Mouse (Mus musculus): ENCODE measurements around the gene Sars. TPM values are rescaled to one million over a fixed set of nuclear protein-coding genes. Genes with fewer than 3 reads are reported as not detected.

The Sars gene
- polyA plus RNA-seq, 1 experiment = 28.1 TPM

DNA sequence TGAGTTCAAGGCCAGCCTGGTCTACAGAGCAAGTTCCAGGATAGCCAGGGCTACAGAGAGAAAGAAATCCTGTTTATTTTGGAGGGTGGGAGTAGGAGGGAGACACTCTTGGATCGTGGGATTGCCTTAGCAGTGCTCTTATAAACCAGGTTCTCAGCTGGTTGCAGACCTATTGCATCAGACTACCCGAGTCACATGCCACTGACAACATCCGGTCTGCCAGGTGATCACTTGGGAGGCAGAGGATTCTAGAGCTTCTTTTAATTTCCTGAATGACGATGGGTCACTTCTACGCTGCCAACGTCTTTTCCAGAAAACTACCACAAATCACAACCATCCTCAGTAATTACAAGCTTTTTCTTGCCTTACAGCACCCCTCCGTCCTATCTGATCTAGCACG is 980 bp downstream of the Sars start:
- H3K27ac ChIP-seq (ENCODE audit: insufficient read depth, low read depth, low read length) = peak overlapping the region; percentile 78
- TF ChIP-seq CTCF (IDR thresholded peaks at IDR 0.05; ENCODE audit: extremely low read depth, insufficient read length, insufficient replicate concordance, low read depth, low read length) = no peak
- TF ChIP-seq POLR2A (IDR thresholded peaks at IDR 0.05; ENCODE audit: low read depth, low read length) = no peak
- H3K36me3 ChIP-seq (ENCODE audit: control insufficient read depth, insufficient read depth, low read length) = no peaks in the 10 kb centered on the region; the same call in 1 of the 2 replicates
- H3K4me1 ChIP-seq (ENCODE audit: control insufficient read depth, insufficient read depth, insufficient read length, low read length) = no peaks in the 10 kb centered on the region; the same call in 1 of the 2 replicates
- peak overlapping the region; percentile 73 for H3K4me3 ChIP-seq (ENCODE audit: low read depth, low read length)
- H3K27me3 ChIP-seq (ENCODE audit: control insufficient read depth, insufficient read depth, low read length) = no peaks in the 10 kb centered on the region
- 1% methylated on average over 8 of the region's 8 CpGs for WGBS

DNA sequence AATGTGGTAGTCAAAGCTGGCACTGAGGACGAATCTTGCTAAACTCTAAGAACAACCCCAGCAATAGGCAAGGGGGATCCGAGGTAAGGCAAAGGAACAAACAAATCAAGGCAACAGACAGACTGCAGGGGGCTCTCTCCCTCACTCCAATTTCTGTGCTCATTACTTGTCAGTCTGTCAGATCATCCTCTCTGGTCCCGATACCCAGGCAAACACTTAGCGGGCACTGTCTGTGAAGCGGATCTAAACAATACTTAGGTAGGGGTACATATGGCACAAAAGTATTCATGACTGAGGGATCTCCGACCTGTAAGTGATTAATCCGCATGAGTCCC is 8.7 kb downstream of the Sars start:
- no peak overlapping the region for H3K27ac ChIP-seq (ENCODE audit: insufficient read depth, low read depth, low read length)
- H3K27me3 ChIP-seq (ENCODE audit: control insufficient read depth, insufficient read depth, low read length) = no peaks in the 10 kb centered on the region
- no peaks in the 10 kb centered on the region for H3K4me1 ChIP-seq (ENCODE audit: control insufficient read depth, insufficient read depth, insufficient read length, low read length)
- H3K36me3 ChIP-seq (ENCODE audit: control insufficient read depth, insufficient read depth, low read length) = peaks cover 52% of the 10 kb centered on the region
- no peak for TF ChIP-seq POLR2A (IDR thresholded peaks at IDR 0.05; ENCODE audit: low read depth, low read length)
- no peak for TF ChIP-seq CTCF (IDR thresholded peaks at IDR 0.05; ENCODE audit: extremely low read depth, insufficient read length, insufficient replicate concordance, low read depth, low read length)
- H3K4me3 ChIP-seq (ENCODE audit: low read depth, low read length) = no peak overlapping the region
- 87% methylated on average over 7 of the region's 7 CpGs for WGBS

DNA sequence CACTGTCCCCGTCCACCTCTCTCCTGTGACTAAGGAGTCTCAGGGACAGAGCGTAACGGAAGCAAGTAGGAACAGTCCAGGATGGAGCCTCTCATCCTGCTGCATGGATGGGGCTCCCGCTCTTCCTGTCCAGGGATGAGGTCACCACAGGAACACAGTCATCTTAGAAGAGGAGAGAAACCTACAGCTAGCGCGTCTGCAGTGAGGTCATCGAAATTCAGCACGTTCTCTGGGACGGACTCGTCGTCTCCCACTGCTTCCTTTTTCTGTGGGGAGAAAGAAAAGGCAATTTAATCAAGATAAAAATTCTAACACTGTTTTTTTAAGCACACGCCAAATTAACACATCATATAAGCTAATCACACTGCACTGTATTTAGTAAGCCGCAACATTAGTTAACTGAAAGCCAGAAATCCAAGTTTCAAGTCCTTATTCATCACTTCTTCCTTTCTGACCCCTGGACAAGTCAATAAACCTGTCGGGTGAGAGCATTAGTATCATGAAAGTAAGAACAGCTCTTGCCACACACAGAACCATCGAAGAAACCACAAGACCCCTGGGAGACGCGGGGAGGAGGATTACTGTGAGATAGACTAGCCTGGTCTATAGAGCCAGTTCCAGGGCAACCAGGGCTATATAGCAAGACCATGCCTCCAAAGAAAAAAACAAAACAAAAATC is 9.2 kb downstream of the Sars start:
- Histone ChIP-seq H3K36me3 (ENCODE audit: control insufficient read depth, insufficient read depth, low read length) (peaks cover 57% of the 10 kb centered on the region), H3K4me3 (ENCODE audit: low read depth, low read length) (no peak overlapping the region), H3K27ac (ENCODE audit: insufficient read depth, low read depth, low read length) (no peak overlapping the region), H3K4me1 (ENCODE audit: control insufficient read depth, insufficient read depth, insufficient read length, low read length) (no peaks in the 10 kb centered on the region), H3K27me3 (ENCODE audit: control insufficient read depth, insufficient read depth, low read length) (no peaks in the 10 kb centered on the region)
- TF ChIP-seq CTCF (IDR thresholded peaks at IDR 0.05; ENCODE audit: extremely low read depth, insufficient read length, insufficient replicate concordance, low read depth, low read length) (no peak), POLR2A (IDR thresholded peaks at IDR 0.05; ENCODE audit: low read depth, low read length) (no peak)
- WGBS = 86% methylated on average over 17 of the region's 17 CpGs

DNA sequence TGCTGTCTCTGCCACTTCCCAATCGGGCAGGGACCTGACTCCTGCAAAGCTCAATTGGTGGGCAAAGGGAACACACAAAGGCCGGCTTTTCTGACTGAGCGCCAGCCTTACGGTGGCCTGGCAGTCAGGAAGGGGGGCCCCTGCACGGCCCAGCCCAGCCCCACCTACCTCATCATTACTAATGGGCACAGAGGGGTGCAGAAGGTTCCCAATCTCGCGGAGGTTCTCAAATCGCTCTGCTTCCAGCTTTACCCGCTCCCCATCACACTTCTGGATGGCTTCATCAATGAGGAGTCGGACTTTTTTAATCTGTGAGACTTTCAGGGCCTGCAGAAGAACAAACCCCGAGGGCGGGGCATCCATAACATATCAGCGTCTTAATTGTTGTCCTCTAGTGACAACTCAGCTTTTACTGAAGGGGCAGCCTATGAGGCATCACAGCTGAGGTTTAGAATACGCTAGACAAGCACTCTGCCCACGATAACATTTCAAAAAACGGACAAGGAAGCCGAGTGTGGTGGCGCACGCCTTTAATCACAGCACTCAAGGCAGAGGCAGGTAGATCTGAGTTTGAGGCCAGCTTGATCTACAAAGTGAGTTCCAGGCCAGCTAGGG is 11.0 kb downstream of the Sars start:
- Histone ChIP-seq H3K27me3 (ENCODE audit: control insufficient read depth, insufficient read depth, low read length) (no peaks in the 10 kb centered on the region), H3K4me3 (ENCODE audit: low read depth, low read length) (no peak overlapping the region), H3K4me1 (ENCODE audit: control insufficient read depth, insufficient read depth, insufficient read length, low read length) (no peaks in the 10 kb centered on the region), H3K36me3 (ENCODE audit: control insufficient read depth, insufficient read depth, low read length) (peaks cover 71% of the 10 kb centered on the region), H3K27ac (ENCODE audit: insufficient read depth, low read depth, low read length) (no peak overlapping the region)
- WGBS = 81% methylated on average over 19 of the region's 19 CpGs
- TF ChIP-seq POLR2A (IDR thresholded peaks at IDR 0.05; ENCODE audit: low read depth, low read length) = no peak
- TF ChIP-seq CTCF (IDR thresholded peaks at IDR 0.05; ENCODE audit: extremely low read depth, insufficient read length, insufficient replicate concordance, low read depth, low read length) = no peak

DNA sequence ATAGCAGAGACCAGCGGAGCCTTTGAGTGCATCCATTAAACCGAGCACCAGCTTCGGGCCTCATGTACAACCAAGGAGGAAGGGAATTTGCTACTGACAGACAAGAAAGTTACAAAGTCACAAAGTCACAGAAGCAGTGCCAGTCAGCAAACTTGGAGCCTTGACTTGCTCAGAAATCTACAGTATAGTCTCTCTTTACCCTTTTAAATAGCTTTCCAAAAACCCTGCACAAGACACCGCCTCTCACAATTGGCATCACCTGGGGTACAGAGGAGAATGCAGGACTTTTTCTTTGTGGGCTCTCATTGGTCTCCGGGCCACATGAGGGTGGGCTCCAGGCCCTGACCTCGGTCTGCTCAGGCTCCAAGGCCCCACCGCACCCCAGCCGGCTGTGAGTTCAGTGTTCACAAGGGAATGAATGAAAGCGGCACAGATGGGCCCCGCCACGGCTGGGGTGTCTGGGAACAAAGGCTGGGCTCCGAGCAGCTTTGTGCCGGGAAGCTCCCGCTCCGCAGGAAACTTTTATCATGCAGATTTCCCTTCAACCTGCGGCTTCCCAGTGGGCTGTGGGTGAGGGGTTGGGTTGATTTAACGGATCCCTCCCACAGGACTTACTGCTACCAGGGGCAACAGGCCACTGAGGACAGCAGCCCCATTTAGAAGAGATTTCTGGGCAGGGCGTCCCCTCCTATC is 11.7 kb downstream of the Sars start:
- TF ChIP-seq CTCF (IDR thresholded peaks at IDR 0.05; ENCODE audit: extremely low read depth, insufficient read length, insufficient replicate concordance, low read depth, low read length) = no peak
- no peak overlapping the region for H3K4me3 ChIP-seq (ENCODE audit: low read depth, low read length)
- H3K4me1 ChIP-seq (ENCODE audit: control insufficient read depth, insufficient read depth, insufficient read length, low read length) = no peaks in the 10 kb centered on the region
- H3K27me3 ChIP-seq (ENCODE audit: control insufficient read depth, insufficient read depth, low read length) = no peaks in the 10 kb centered on the region
- 85% methylated on average over 18 of the region's 18 CpGs for whole genome bisulfite sequencing
- H3K27ac ChIP-seq (ENCODE audit: insufficient read depth, low read depth, low read length) = no peak overlapping the region
- H3K36me3 ChIP-seq (ENCODE audit: control insufficient read depth, insufficient read depth, low read length) = peaks cover 77% of the 10 kb centered on the region

DNA sequence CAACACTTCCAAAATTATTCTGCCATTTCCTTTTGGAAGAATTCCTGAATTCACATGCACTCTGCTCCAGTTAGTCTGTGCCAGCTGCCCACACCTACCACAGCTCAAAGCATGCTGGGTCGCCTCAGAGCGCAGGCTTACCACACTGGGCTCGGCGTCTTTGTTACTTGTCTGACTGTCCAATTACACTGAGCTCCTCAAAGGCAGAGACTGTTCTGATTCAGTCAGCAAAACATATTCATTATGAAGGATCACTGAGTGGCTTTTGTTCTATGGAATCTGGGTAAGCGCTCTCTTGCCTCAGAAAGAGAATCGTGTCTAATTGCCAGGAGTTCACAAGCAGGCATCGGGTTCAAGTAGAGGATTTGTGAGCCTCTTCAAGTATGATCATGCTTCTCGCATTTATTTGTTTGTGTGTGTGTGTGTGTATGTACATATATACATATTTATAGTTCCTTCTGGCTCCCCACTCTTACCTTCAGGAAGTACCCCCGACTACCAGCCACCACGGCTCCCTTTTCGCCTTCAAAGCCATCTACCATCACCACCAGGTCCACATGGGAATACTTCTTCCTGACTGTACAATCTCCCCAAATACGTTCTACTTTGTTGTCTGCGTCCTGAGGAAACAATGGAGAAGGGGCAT is 12.3 kb downstream of the Sars start:
- WGBS = 93% methylated on average over 13 of the region's 13 CpGs
- Histone ChIP-seq H3K4me3 (ENCODE audit: low read depth, low read length) (no peak overlapping the region), H3K4me1 (ENCODE audit: control insufficient read depth, insufficient read depth, insufficient read length, low read length) (no peaks in the 10 kb centered on the region), H3K27me3 (ENCODE audit: control insufficient read depth, insufficient read depth, low read length) (no peaks in the 10 kb centered on the region), H3K36me3 (ENCODE audit: control insufficient read depth, insufficient read depth, low read length) (peaks cover 83% of the 10 kb centered on the region), H3K27ac (ENCODE audit: insufficient read depth, low read depth, low read length) (no peak overlapping the region)
- TF ChIP-seq POLR2A (IDR thresholded peaks at IDR 0.05; ENCODE audit: low read depth, low read length) = no peak
- no peak for TF ChIP-seq CTCF (IDR thresholded peaks at IDR 0.05; ENCODE audit: extremely low read depth, insufficient read length, insufficient replicate concordance, low read depth, low read length)

DNA sequence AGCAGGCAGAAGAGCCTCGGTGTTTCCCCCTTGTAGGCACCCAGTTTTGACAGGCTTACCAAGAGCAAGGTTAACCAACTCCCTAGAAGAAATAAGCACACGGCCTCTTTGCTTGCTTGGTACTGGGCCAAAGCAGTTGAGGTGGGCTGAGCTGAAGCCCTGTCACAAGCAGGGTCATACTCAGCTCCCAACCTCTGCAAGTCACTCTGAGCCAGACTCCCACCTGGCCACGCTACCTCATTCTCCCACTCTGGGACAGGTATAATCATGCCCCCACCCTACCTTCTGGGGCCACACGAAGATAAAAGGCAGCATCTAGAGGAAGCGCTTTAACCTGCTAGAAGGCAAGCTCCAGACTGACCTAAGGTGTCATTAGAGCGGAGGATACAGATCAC is 19.4 kb downstream of the Sars start:
- WGBS = 85% methylated on average over 6 of the region's 6 CpGs
- TF ChIP-seq POLR2A (IDR thresholded peaks at IDR 0.05; ENCODE audit: low read depth, low read length) = no peak
- TF ChIP-seq CTCF (IDR thresholded peaks at IDR 0.05; ENCODE audit: extremely low read depth, insufficient read length, insufficient replicate concordance, low read depth, low read length) = no peak
- H3K27ac ChIP-seq (ENCODE audit: insufficient read depth, low read depth, low read length) = no peak overlapping the region
- no peaks in the 10 kb centered on the region for H3K27me3 ChIP-seq (ENCODE audit: control insufficient read depth, insufficient read depth, low read length)
- peaks cover 43% of the 10 kb centered on the region for H3K36me3 ChIP-seq (ENCODE audit: control insufficient read depth, insufficient read depth, low read length)
- H3K4me1 ChIP-seq (ENCODE audit: control insufficient read depth, insufficient read depth, insufficient read length, low read length) = no peaks in the 10 kb centered on the region
- H3K4me3 ChIP-seq (ENCODE audit: low read depth, low read length) = no peak overlapping the region
